Mouse (Mus musculus) E14TG2a.4 (cell line): ENCODE measurements around the gene Bace1.

ENCODE experiments used
- CTCF ChIP-seq: conservative IDR thresholded peaks from 2 replicates; pipeline ENCODE4 v1.5.1; 2014; ENCODE audit warnings: low read length
- POU5F1 ChIP-seq: IDR thresholded peaks from 2 replicates; pipeline ENCODE4 v1.6.1; 2014; ENCODE audit warnings: low read length, borderline replicate concordance

- TF ChIP-seq CTCF, result no peak
- no peak for TF ChIP-seq POU5F1
Measured at GRCm38 (mm10) chr9:45869181-45869580, 30.8 kb downstream of the Bace1 start.
